Mouse (Mus musculus) adrenal gland, postnatal 14 days (tissue): Measurements from ENCODE around the gene Slain2. TPM values are rescaled to one million over a fixed set of nuclear protein-coding genes. Genes with fewer than 3 reads are reported as not detected.

ENCODE experiments used
- DNase-seq: peaks from one replicate; pipeline ENCODE4 v3.0.0; 2021; ENCODE audit warnings: mixed read lengths
- long read RNA-seq, 2 experiments: library from polyadenylated mRNA; stranded (forward); transcript quantifications; one replicate each; pipeline ENCODE4 v2.0.0; 2021
- total RNA-seq: library from RNA; stranded (reverse); gene quantifications from 2 replicates; pipeline ENCODE4 v1.2.3, GENCODE M21; 2021

Slain2 gene
- 57.0 and 58.8 TPM in 2 replicates for total RNA-seq
- long read RNA-seq, experiment 1, full-length matches to known transcripts = 44 of 48 reads
- long read RNA-seq, experiment 1, partial matches to known transcripts = 1 of 48 reads
- long read RNA-seq, experiment 1, other reads (novel, unspliced or antisense) = 3 of 48 reads
- long read RNA-seq, experiment 2, full-length matches to known transcripts = 40 of 54 reads
- long read RNA-seq, experiment 2, partial matches to known transcripts = 1 of 54 reads
- long read RNA-seq, experiment 2, other reads (novel, unspliced or antisense) = 13 of 54 reads

DNA sequence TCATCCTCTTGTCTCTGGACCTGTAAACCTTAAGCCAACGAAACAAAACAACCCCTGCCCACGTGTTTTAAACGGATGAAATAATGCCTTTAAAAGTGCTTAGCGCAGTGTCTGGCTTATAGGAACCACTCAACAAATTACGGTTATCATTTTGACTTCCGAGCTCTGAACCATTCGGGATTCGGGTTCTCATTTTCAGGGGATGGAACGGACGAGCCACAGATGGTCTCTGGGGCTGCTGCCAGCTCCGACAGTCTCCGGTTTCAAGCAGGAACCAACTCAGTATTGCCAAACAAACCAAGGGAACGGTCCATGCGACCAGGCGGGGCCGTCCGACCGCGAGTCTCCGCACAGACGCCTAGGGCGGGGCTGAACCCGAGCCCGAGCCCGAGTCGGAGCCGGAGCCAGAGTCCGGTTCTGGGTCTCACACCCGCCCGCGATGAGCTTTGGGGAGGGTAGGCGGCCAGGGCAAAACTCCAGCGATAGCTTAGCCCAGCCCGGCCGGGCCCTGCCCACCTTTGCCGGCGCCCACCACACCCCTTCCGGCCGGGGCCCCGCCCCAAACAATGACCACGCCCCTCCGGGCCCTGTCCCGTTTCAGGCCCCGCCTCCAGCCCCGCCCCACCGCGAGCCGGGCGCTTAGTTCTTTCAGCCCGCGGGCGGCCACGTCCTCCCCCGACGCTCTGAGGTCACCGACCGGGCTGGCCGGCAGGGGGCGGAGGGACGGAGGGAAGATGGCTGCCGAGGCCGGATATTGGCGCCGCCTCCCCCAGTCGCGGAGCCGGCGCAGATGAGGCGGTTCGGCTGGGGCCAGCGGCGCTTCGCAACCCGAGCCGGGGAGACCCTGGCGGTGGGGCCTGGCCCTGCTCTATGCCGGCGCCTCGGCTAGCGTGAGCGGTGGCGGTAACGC is at the start of gene Slain2:
Gene Slain2 (plus strand): TSS at position 657 of the 910 bp plus-strand sequence.
- DNase-seq = peak; percentile 100

DNA sequence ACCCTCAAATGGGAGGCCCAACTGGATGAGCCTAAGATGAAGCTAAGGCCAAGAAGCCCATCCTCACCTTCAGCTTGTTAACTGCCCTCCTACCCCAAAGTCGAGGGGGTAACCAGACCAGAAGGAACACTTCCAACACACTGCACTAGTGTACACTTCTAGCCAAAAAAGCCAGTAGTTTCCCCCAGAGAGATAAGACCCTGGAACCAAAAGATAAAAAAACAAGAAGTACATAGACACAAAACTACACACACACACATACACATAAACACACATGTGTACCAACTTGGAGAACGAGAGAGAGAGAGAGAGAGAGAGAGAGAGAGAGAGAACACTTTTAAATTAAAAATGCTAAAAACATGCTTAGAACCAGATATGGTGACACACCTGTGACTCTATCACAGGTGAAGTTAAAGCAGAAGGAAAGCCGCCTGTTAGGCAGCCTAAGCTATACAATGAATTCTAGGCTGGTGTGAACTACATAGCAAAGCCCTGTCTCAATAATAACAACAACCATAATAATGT is 49.4 kb upstream of the Slain2 start:
- DNase-seq = no peak

DNA sequence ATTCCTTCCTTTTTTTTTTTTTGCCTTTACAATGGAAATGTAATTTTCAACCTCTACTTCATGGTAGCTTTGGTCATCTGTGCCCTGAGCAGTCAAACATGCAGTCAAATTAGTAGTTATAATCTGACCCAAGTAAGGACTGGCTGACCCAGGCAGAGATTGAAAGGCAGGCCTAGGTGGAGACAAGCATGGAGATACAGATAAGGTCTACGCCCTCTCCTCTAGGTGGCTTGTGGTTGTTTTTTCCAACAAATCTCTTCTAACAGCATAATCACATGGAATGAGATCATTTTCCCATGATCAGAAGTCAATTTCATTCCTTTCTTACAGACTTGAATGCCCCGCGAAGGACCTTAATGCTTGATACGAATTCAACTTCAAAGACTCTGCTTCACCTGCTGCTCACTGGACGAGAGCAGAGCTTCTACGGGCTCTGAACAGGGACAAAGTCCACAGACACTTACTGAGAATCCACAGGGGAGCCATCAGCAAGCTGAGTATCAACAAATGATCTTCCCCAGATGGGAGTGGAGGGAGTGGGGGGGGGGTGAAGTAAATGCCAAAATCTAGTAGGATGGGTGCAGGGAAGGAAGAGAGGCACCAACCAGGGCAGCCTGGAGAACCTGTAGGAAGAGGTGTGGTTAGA is 47.7 kb upstream of the Slain2 start:
- no peak for DNase-seq

DNA sequence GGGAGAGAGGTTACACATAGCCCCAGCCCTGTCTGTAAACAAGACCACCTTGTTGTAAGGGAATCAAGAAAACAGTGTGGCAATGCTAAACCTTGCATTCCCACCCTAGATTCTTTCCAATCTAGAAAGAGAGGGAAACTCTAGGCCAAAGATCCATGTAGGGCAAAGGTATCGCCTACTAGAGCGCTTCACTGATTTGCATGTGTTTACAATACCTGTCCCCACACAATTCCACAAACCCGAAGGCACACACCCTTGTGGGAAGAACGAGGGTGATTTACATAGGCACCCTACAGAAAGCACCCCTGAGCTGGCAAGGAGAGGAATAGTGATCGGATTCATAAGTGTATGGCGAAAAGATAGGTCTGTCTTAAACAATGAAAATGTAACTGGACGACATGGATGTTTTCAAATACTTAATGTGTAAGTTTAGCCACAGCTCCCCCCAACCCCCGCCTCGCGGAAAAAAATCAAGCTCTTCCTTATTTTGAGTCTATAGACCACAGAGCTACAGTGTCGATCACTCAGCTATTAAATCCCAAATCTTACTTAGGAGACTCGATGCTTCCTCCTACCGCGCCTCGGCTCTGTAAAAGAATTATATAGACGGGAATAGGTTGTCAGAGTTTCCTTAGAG is 47.0 kb upstream of the Slain2 start:
- DNase-seq = no peak

DNA sequence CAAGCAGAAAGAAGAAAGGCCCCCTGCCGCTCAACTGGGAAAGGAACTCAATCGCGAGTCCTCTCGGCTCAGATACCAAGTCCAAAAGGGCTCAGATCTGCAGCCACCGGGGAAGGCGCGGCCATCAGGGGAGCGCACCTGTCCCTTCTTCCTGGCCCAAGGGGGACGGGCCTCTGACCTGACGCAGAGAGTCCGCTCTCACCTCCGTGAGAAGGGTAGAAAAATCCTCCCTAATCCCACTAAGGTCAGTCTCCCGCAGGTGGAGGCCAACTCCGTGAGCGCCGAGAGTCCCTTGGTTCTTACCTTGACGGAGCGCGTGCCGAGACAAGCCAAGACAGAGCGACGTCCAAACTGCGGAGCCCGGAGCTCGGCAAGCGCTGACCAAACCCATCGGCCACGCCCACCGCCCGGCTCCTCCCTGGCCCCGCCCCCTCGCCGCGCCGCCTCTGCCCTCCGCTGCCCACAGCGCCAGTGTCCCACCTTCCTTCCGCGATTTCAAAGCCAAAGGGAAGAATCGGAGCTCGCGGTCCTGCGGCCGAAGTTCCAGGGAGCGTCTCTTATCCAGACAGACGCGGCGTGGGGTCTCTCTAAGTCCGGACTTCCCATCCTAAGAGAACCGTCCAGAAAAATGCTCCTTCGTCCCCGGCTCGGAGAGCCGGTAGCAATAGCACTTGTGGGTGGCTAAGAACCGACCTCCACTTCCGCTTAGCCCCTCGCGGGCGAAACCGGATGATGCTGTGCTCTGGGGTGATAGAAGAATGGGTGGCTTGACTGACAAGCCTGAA is 45.8 kb upstream of the Slain2 start, which contains the start of gene Tec:
Gene Tec (minus strand): TSS at position 393 of the 785 bp plus-strand sequence.
- DNase-seq = peak; percentile 96

DNA sequence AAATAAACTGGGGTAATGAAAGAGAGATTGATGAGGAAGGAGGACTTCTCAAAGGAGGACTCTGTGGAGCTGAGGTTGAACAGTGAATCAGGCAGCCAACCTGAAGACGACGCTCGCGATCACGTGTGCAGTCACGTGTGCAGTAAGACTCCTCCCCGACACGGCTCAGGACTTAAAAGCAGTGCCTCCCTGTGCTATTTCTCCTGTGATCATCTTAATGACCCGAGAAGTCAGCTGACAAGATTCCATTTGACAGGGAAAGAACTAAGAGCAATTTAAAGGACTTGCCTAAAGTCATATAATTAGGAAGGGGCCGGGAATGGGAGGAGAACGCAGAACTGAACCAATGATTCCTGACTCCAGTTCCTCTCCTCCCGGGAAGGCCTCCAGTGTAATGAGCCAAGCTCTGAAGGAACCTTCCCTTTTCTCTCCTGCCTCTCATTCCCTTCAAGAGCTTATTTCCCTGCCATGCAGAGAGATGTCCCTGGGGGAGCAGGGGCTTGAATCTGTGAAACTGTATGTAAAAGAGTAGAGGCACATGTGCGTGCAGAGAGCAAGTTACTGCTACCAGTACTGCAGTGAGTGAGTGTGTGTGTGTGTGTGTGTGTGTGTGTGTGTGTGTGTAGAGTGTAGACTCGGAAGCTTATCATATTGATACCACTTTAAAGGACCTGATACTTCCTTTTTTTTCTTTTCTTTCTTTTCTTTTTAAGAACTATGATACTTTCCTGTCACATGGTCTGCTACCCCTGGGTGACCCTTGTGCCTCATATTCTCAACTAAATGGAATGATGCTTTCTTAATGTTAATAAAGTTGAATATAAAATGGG is 44.1 kb upstream of the Slain2 start:
- no peak for DNase-seq

DNA sequence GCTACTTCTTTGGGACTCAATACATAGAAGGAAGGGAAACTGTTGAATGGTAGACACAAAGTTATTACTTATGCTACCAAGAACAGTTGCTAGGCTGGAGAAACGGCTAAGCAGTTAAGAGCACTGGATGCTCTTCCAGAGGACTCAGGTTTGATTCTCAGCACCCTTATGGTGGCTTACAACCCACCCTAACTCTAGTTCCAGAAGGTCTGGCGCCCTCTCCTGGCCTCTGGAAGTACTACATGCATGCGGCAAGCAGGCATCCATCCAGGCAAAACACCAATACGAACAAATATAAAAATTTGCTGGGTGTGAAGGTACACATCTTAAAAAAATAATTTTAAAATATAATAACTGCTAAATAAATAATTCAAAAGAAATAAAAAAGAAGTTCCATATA is 43.0 kb upstream of the Slain2 start:
- DNase-seq = no peak

DNA sequence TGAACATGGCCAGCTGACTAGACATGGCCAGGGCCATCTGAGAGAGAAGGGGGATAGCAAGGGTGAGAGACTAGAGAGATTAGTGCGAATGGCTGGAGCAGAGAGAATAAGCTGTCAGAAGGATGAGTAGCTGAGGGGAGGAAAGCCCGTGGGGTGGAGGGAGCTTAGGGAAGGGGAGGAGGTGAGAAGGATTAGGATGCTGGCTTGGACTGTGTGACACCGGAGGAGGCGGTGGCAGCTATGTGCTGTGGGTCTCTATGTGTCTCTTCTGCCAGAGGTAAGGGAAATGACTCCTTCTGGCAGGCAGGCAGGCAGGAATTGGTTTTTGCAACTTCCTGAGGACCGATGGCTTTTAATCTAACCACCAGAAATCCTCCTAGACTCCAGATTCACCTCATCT is 34.4 kb upstream of the Slain2 start:
- DNase-seq = no peak

DNA sequence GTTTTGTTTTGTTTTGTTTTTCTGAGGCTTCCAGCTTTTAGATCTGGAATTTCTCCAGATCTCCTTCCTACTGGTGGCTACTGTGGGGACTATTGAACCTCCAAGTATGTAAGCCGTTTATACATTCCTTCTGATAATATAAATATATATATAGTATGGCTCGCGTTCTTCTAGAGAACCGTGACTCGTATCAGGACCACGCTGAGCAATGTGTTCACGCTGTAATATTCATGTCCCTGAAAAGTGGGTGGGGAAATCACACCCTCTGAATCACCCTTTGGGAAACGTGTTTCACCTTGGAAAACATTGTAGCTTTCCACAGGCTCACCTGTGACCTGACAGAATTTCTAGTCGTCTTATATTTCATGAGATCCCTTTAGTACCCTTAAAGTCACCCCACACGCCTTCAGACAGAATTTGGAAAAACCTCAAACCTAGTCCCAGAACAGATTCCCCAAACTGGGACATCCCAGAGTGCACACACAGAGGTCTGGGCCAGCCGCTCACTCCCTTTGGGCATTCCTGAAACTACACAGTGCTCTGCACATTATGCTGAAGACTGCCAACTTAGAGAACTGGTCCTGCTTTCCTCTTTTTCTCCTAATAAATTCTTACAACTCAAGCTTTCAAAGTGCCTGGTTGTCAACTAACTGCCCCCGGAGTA is 32.2 kb upstream of the Slain2 start:
- DNase-seq = no peak

DNA sequence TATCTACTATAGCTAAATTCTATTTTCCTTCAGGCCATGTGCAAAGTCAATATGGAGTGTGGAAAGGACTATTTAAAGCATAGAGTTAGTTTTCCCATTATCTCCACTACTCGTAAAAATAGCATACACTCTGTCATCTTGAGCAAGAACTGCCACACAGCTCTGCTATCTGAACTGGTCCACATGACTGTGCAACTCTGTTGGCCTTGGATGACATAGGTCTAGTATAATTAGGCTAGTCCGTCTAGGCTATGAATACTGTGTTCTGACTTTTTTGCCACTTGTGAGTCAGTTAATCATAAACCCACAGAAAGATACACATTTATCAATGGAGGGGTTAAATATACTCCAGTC is 31.7 kb upstream of the Slain2 start:
- peak; percentile 48 for DNase-seq

DNA sequence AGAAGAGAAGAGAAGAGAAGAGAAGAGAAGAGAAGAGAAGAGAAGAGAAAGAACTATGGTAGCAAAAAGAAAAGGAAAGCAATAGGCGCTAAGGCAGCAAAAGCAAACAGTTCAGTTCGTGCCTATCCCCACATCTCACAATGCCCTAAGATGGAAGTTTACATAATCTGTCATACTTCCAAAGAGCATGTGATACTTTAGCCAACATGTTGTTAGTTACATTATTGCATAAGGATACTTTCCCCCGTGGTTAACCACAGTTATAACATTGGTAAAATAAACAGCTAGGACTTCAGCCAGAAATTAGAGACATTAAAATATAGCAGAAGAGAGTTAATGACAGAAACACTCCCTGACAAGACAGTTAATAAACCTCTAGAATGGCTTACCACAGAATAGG is 30.4 kb upstream of the Slain2 start:
- no peak for DNase-seq

DNA sequence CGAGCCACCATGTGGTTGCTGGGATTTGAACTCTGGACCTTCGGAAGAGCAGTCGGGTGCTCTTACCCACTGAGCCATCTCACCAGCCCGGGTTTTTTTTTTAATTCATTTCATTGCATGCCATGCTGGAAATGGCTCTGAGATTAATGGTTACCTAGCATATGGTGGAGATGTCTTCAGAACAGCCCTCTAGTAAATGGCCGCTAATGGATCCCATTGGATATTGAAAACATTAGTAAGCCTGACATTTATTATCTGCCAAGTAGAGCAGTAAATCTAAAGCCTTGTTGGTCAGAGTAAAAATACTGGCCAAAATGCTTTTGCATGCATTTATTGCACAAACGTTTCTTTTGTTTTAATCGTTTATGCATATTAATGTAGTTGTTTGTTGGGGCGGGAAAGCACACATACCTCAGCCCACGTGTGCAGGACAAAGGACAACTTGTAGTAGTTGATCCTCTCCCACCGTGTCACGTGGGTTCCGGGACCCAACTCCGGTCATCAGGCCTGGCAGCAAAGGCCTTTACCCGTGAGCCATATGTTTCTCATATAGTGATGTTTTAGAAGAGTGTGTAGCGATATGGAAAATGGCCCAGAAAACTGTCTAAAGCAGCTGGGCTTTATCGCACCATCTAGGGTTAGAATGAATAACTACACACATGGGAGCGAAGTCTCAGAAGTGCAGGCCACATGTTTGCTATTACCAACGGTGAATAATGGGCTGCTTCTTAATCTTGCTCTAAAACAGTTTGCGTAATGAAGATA is 27.5 kb upstream of the Slain2 start:
- no peak for DNase-seq

DNA sequence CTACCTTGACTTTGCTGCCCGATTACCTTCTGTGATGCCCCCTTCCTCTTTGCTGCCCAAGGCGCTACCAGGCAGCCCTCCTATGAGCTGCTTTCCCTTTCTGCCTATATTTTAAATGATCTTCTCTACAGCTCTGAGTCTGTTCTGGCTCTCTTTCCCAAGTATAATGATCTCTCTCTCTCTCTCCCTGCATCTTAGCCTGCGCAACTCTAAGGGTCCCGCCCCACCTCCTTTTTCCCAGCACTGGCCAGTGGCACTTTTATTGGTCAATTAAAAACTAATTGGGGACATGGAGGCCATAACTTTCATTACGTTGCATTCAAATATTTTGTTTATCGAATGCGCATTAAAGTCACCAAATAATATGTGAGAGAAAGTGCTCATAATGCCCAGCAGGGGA is 25.8 kb upstream of the Slain2 start:
- DNase-seq = no peak

DNA sequence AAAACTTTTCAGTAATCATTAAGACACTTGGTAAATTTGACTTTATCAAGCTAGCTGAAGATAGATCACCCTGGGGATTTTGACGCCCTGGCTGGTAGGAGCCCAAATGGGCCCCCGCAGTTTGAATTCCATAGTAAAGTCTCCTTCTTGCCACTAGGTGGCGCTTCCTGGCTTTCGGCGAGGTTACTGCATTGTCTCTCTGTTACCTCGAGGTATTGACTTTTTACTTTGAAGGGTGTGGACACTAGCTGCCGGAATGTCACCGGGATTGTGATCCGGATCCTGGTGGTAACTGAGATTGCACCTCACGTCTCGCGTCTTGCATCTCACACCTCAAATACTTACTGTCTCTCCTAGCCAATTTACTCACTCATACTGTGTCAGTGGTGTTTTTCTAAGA is 22.6 kb upstream of the Slain2 start:
- peak; percentile 76 for DNase-seq

DNA sequence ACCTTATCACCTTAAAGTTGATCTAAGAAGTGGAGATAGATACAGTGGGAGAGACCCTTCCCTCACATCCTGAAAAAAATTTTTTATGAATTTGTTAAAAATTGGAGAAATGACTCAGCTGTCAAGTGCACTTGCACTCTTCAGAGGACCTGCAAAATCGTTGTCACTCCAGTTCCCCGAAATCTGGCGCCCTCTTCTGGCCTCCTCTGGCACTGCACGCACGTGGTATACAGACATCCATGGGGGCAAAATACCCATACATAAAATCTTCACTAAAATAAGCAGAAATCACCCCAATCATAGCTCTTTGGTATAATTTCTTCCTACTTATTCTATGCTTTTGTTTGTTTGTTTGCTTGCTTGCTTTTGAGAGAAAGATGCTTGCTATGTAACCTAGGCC is 20.1 kb upstream of the Slain2 start:
- peak; percentile 43 for DNase-seq

DNA sequence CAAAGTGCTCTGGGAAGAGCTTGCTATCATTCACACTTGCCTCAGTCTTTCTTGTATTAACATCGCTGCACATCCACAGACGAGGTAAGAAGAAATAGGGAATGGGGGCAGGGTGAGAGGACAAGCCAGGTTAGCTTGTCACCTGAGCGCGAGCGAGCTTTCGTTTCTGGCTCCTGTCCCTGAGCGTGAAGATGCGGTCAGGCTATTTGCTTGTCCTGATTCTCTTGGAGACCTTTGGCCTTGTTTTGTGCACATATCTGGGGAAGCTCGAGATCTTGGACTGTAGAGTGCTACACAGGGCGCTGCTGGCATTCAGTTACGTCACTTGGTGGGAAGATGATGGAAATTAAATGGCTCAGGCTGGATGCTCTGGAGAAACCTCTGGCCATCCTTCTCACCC is 18.8 kb upstream of the Slain2 start:
- no peak for DNase-seq

DNA sequence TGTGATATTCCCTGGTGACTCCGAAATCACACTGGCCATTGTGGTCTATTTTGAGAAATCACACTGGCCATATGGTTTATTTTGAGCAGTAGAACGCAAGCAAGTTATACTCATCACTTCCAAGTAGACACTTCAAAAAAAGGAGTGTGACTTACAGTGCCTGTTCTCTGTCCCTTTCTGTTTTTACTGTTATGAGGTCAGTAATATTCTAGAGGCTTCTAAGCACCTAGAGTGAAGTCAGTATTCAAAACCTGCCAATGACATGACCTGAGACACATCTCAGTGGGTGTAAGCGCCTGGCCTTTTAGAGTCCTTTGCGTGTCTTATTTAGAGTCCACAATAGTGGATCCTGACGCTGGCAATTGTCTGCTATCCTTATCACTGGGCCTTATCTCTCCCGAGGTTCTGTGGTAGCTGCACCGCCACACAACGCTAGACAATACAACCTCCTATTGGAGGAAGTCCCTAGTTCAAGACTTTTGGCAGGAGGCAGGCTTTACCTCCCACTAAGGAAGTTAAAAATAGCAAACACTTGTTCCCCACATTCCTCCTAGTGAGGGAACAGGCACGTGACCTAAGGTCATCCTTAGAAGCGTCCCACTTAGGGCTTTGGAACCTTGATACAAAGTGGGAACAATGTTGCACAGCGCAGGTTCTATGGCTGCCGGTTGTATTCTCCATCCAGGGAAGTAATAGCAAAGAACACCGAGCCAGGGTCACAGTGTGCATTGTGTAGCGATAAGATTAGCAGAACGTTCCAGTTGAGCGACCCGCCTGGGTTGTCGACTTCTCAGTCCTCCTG is 17.4 kb upstream of the Slain2 start:
- DNase-seq = no peak

DNA sequence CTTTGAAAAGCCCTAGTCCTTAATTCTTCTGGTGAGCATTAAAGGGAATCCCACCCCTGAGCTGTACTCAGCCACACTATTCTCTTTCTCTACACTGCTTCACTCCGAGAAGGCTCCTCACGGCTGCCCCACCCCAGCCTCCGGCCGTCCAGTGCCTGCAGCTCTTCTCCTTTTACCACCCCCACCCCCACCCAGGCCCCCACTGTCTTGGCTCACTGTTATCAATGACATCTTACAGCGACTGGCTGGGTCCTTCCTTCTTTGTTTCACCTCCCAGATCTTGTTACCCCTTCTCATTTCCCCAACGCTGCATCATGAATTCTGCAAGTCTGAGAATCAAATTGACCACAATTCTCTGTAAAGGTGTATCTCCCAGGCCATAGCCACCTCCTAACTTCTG is 16.1 kb upstream of the Slain2 start:
- DNase-seq = no peak
